ENCODE assay signal across 12 mouse cellular contexts in the genomic region with DNA sequence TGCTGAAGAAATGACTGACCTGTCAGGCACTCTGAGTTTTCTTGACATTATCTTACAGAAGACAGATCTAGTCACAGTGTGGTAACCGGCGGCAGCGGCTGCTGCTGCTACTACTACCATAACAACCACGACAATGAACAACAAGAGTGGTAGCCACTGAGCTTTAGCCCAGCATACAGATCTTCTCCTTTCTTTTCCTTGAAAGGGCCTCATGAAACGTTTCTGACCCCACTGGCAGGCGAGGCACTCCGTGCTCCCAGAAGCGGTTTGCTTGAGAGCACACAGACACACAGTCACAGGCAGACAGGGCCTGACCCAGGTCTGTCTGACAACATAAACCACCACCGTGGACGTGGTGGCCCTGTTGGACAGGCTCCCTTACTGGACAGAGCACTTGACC. TPM values are rescaled to one million over a fixed set of nuclear protein-coding genes. Genes with fewer than 3 reads are reported as not detected.
DNase-seq lines count a peak whose midpoint lies in the region; ATAC-seq and TF ChIP-seq lines count a peak whose summit lies in the region.
"Had no signal": no experiment of that assay in that cellular context is flagged by ENCODE, and none has a peak within 500 bp of the region (broad histone marks: within the 10 kb centered on the region; RNA-seq: fewer than 3 reads in every experiment).

No protein-coding gene starts in this region.

- H3K36me3 ChIP-seq in forebrain, embryonic 10.5 days (replicated peaks): no peaks in the 10 kb centered on the region
- H3K36me3 ChIP-seq in forebrain, postnatal 0 days (ENCODE audit: insufficient read depth): no peaks in the 10 kb centered on the region
- H3K36me3 ChIP-seq in neural tube, embryonic 11.5 days (ENCODE audit: control insufficient read depth, insufficient read depth, low read length): no peaks in the 10 kb centered on the region
- peaks cover 9% of the 10 kb centered on the region for H3K36me3 ChIP-seq in midbrain, embryonic 10.5 days
- H3K36me3 ChIP-seq: limb, embryonic 10.5 days had no signal

- ATAC-seq in forebrain, postnatal 0 days: no peak
- ATAC-seq in neural tube, embryonic 11.5 days (ENCODE audit: insufficient read depth, low FRiP score, low TSS enrichment): no peak

- peak overlapping the region; percentile 75 for H3K27ac ChIP-seq in forebrain, embryonic 10.5 days
- no peak overlapping the region for H3K27ac ChIP-seq in forebrain, postnatal 0 days (ENCODE audit: low read depth, low read length)
- H3K27ac ChIP-seq in neural tube, embryonic 11.5 days (ENCODE audit: low read depth, low read length): no peak overlapping the region
- peak overlapping the region; percentile 78 for H3K27ac ChIP-seq in midbrain, embryonic 10.5 days (replicated peaks)
- H3K27ac ChIP-seq: limb, embryonic 10.5 days had no signal

- no peak overlapping the region for H3K9ac ChIP-seq in forebrain, postnatal 0 days
- peak overlapping the region; percentile 1; the same call in 1 of the 2 replicates for H3K9ac ChIP-seq in neural tube, embryonic 11.5 days (ENCODE audit: low read length)

- WGBS in forebrain, embryonic 10.5 days: 70% methylated on average over 10 of the region's 10 CpGs
- 32% methylated on average over 10 of the region's 10 CpGs for WGBS in forebrain, postnatal 0 days
- 41% methylated on average over 10 of the region's 10 CpGs for WGBS in neural tube, embryonic 11.5 days
- 52% methylated on average over 10 of the region's 10 CpGs for WGBS in midbrain, embryonic 10.5 days

- no peak overlapping the region for H3K4me2 ChIP-seq in forebrain, postnatal 0 days (ENCODE audit: low read depth)
- H3K4me2 ChIP-seq in neural tube, embryonic 11.5 days (ENCODE audit: low read depth): no peak overlapping the region

- 0 out of 2 replicates have a peak, but pooled peaks cover 4% of the 10 kb centered on the region for H3K27me3 ChIP-seq in forebrain, embryonic 10.5 days (ENCODE audit: poor library complexity, severe bottlenecking)
- no peaks in the 10 kb centered on the region for H3K27me3 ChIP-seq in forebrain, postnatal 0 days (ENCODE audit: insufficient read depth, low read length)
- no peaks in the 10 kb centered on the region for H3K27me3 ChIP-seq in neural tube, embryonic 11.5 days (ENCODE audit: control insufficient read depth, insufficient read depth, low read length)
- H3K27me3 ChIP-seq in midbrain, embryonic 10.5 days (ENCODE audit: low read depth, poor library complexity, severe bottlenecking): no peaks in the 10 kb centered on the region

- no peak for DNase-seq in forebrain, embryonic 10.5 days (ENCODE audit: extremely low spot score, low spot score)
- no peak for DNase-seq in forebrain, postnatal 0 days
- DNase-seq in neural tube, embryonic 11.5 days (ENCODE audit: low spot score): no peak
- no peak for DNase-seq in neural tube, embryonic 10.5 days (ENCODE audit: extremely low spot score, low spot score)
- DNase-seq in midbrain, embryonic 10.5 days (ENCODE audit: low spot score): peak; percentile 24
- peak; percentile 60 for DNase-seq in thymus, postnatal 25 days
- DNase-seq in gastrocnemius, postnatal 25 days: no peak
- no peak for DNase-seq in spleen, adult 12 weeks (ENCODE audit: low spot score)
- DNase-seq: adrenal gland, adult 2 months had no signal

- peaks cover 67% of the 10 kb centered on the region for H3K4me1 ChIP-seq in forebrain, embryonic 10.5 days
- H3K4me1 ChIP-seq in forebrain, postnatal 0 days (ENCODE audit: insufficient read depth): peaks cover 12% of the 10 kb centered on the region
- peaks cover 27% of the 10 kb centered on the region for H3K4me1 ChIP-seq in neural tube, embryonic 11.5 days (ENCODE audit: control insufficient read depth, insufficient read depth, low read length)
- peaks cover 73% of the 10 kb centered on the region for H3K4me1 ChIP-seq in midbrain, embryonic 10.5 days

- H3K9me3 ChIP-seq in forebrain, embryonic 10.5 days: no peaks in the 10 kb centered on the region
- no peaks in the 10 kb centered on the region for H3K9me3 ChIP-seq in forebrain, postnatal 0 days (ENCODE audit: low read length)
- no peaks in the 10 kb centered on the region for H3K9me3 ChIP-seq in neural tube, embryonic 11.5 days (ENCODE audit: control insufficient read depth, low read length)
- H3K9me3 ChIP-seq in midbrain, embryonic 10.5 days (replicated peaks): no peaks in the 10 kb centered on the region
- H3K9me3 ChIP-seq: limb, embryonic 10.5 days had no signal

- H3K4me3 ChIP-seq in forebrain, embryonic 10.5 days: no peak overlapping the region
- no peak overlapping the region for H3K4me3 ChIP-seq in forebrain, postnatal 0 days (ENCODE audit: low read depth, low read length)
- no peak overlapping the region for H3K4me3 ChIP-seq in neural tube, embryonic 11.5 days (ENCODE audit: low read depth, low read length)
- peak overlapping the region; percentile 67; the same call in 1 of the 2 replicates for H3K4me3 ChIP-seq in midbrain, embryonic 10.5 days
- H3K4me3 ChIP-seq: limb, embryonic 10.5 days had no signal

- TF ChIP-seq CTCF in forebrain, postnatal 0 days (IDR thresholded peaks at IDR 0.05; ENCODE audit: low read depth): no peak

RNA-seq across cellular contexts. Expression of gene Map3k14, which starts 3.7 kb away (rescaled TPM):
- 4.0 TPM in 2 replicates for polyA plus RNA-seq in forebrain, embryonic 10.5 days (2016; fragmentation: Nextera tagmentation; extraction: Ambion mirVana)
- total RNA-seq in forebrain, postnatal 0 days (2014; rRNA removed): 3.2 and 5.8 TPM in 2 replicates
- polyA plus RNA-seq in forebrain, postnatal 0 days (2015; fragmentation: Nextera tagmentation; extraction: Ambion mirVana): 0.77 TPM in 2 replicates
- 2.5 and 3.5 TPM in 2 replicates for polyA plus RNA-seq in neural tube, embryonic 11.5 days (2014; fragmentation: Nextera tagmentation; extraction: Ambion mirVana)
- 4.4 and 5.4 TPM in 2 replicates for polyA plus RNA-seq in midbrain, embryonic 10.5 days (2016; fragmentation: Nextera tagmentation; extraction: Ambion mirVana)
- total RNA-seq in gastrocnemius, postnatal 25 days (2021): 1 to 10 TPM; 2.8 to 4.1 TPM

RNA-seq across cellular contexts. Expression of gene Spata32, which starts 45.3 kb away (rescaled TPM):
- polyA plus RNA-seq in forebrain, embryonic 10.5 days (2016; fragmentation: Nextera tagmentation; extraction: Ambion mirVana): not detected in 2 replicates
- total RNA-seq in forebrain, postnatal 0 days (2014; rRNA removed): 0.57 and 0.62 TPM in 2 replicates
- 0.43 and 0.64 TPM in 2 replicates for polyA plus RNA-seq in forebrain, postnatal 0 days (2015; fragmentation: Nextera tagmentation; extraction: Ambion mirVana)
- polyA plus RNA-seq in neural tube, embryonic 11.5 days (2014; fragmentation: Nextera tagmentation; extraction: Ambion mirVana): not detected in 2 replicates
- not detected in 2 replicates for polyA plus RNA-seq in midbrain, embryonic 10.5 days (2016; fragmentation: Nextera tagmentation; extraction: Ambion mirVana)
- not detected for total RNA-seq in gastrocnemius, postnatal 25 days (2021)
- total RNA-seq: adrenal gland, adult 2 months; monocyte, adult 5-6 weeks had no signal
- polyA plus RNA-seq: adrenal gland, adult 2 months; heart, embryonic 14.5 days; limb, embryonic 10.5 days had no signal

RNA-seq across cellular contexts. Expression of gene 1700023F06Rik, which starts 55.2 kb away (rescaled TPM):
- 0.21 and 0.32 TPM in 2 replicates for polyA plus RNA-seq in forebrain, embryonic 10.5 days (2016; fragmentation: Nextera tagmentation; extraction: Ambion mirVana)
- total RNA-seq in forebrain, postnatal 0 days (2014; rRNA removed): 0.71 TPM in 1 of 2 replicates, not detected in the other
- 3.0 and 3.1 TPM in 2 replicates for polyA plus RNA-seq in forebrain, postnatal 0 days (2015; fragmentation: Nextera tagmentation; extraction: Ambion mirVana)
- not detected in 2 replicates for polyA plus RNA-seq in neural tube, embryonic 11.5 days (2014; fragmentation: Nextera tagmentation; extraction: Ambion mirVana)
- 0.10 and 0.11 TPM in 2 replicates for polyA plus RNA-seq in midbrain, embryonic 10.5 days (2016; fragmentation: Nextera tagmentation; extraction: Ambion mirVana)
- not detected for total RNA-seq in gastrocnemius, postnatal 25 days (2021)
- total RNA-seq: monocyte, adult 5-6 weeks had no signal

Comparison
In these comparisons a context has a peak if more than half of its experiments do, and no peak if none do; other contexts are left out.
1. H3K27ac ChIP-seq: peak in forebrain, embryonic 10.5 days (single experiment) and midbrain, embryonic 10.5 days (single experiment); none in forebrain, postnatal 0 days (single experiment) and neural tube, embryonic 11.5 days (single experiment).
2. DNase-seq: peak in midbrain, embryonic 10.5 days (single experiment) and thymus, postnatal 25 days (single experiment); none in forebrain, embryonic 10.5 days (single experiment), forebrain, postnatal 0 days (single experiment), neural tube, embryonic 11.5 days (single experiment), neural tube, embryonic 10.5 days (single experiment), gastrocnemius, postnatal 25 days (single experiment) and spleen, adult 12 weeks (single experiment).